Mouse (Mus musculus): ENCODE measurements at regions not wholly inside any gene's neighbourhood (a gene's known extent, or its start where the extent isn't known, plus 50 kb on each side); places are given as distances from the start of the nearest gene placed in this dataset.
A peak's percentile ranks its signal among the peaks of the same experiment; 100 is the strongest.

GRCm38 (mm10) chrX:61823604-61824003 lies 114.3 kb downstream of the Ldoc1 start:
- DNase-seq (ENCODE audit: low spot score) = peak; percentile 29
- no peak for ATAC-seq (ENCODE audit: low FRiP score)
- no peak overlapping the region for H3K9ac ChIP-seq (replicated peaks; ENCODE audit: low read length, poor library complexity, severe bottlenecking)
- no peak overlapping the region for H3K27ac ChIP-seq (ENCODE audit: low read depth, low read length)
- no peaks in the 10 kb centered on the region for H3K27me3 ChIP-seq (ENCODE audit: insufficient read depth, low read length)
- H3K4me3 ChIP-seq (ENCODE audit: low read depth, low read length) = no peak overlapping the region
- H3K4me2 ChIP-seq (ENCODE audit: low read depth, low read length, poor library complexity, severe bottlenecking) = no peak overlapping the region
- H3K36me3 ChIP-seq (ENCODE audit: insufficient read depth, low read length) = no peaks in the 10 kb centered on the region
- TF ChIP-seq CTCF (IDR thresholded peaks at IDR 0.05) = no peak
- H3K4me1 ChIP-seq (ENCODE audit: insufficient read depth, low read length) = no peaks in the 10 kb centered on the region
- no peaks in the 10 kb centered on the region for H3K9me3 ChIP-seq (ENCODE audit: low read length)

GRCm38 (mm10) chrX:61824330-61824729 lies 115.0 kb downstream of the Ldoc1 start:
- Histone ChIP-seq H3K4me1 (ENCODE audit: insufficient read depth, low read length) (no peaks in the 10 kb centered on the region), H3K4me2 (ENCODE audit: low read depth, low read length, poor library complexity, severe bottlenecking) (no peak overlapping the region), H3K9me3 (ENCODE audit: low read length) (no peaks in the 10 kb centered on the region), H3K36me3 (ENCODE audit: insufficient read depth, low read length) (no peaks in the 10 kb centered on the region), H3K9ac (replicated peaks; ENCODE audit: low read length, poor library complexity, severe bottlenecking) (no peak overlapping the region), H3K27ac (ENCODE audit: low read depth, low read length) (no peak overlapping the region), H3K27me3 (ENCODE audit: insufficient read depth, low read length) (no peaks in the 10 kb centered on the region), H3K4me3 (ENCODE audit: low read depth, low read length) (no peak overlapping the region)
- WGBS = 70% methylated on average over 2 of the region's 2 CpGs
- TF ChIP-seq CTCF (IDR thresholded peaks at IDR 0.05) = no peak
- DNase-seq (ENCODE audit: low spot score) = no peak
- no peak for ATAC-seq (ENCODE audit: low FRiP score)
